9 mouse cellular contexts compared by ENCODE assay signal in the genomic region with DNA sequence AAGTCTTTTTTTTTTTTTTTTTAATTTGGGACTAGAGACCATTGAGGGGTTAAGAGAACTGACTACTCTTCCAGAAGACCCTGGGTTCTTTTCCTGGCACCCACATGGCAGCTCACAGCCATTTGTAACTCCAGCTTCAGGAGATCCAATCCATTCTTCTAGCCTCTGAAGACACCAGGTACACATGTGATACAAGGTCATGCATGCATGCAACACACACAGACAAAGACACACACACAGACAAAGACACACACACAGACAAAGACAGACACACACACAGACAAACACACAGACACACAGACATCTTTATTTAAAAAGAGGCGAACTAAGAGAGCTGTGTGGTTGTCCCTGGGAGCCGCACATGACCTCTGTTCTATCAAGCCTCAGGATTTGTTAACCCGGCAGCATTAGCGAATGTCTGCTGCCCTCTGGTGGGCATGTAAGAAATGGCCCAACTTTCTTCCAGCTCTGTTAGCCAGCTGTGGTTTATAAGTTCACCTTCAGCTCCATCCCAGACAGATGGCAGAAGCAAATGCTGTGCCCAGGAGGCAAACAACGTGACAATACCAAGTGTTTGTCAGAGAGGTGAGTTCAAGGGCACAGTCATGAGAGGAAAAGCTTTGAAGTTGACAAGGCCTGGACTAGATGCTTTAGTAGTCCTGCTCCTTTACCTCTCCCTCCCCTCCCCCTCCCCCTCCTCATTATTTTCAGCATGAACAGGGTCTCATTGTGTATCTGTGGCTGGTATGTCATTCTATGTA. TPM values are rescaled to one million over a fixed set of nuclear protein-coding genes. Genes with fewer than 3 reads are reported as not detected.
A peak's percentile ranks its signal among the peaks of the same experiment; 100 is the strongest.
DNase-seq lines count a peak whose midpoint lies in the region; ATAC-seq and TF ChIP-seq lines count a peak whose summit lies in the region.
"Had no signal": no experiment of that assay in that cellular context is flagged by ENCODE, and none has a peak within 500 bp of the region (broad histone marks: within the 10 kb centered on the region; RNA-seq: fewer than 3 reads in every experiment).

No protein-coding gene starts in this region.

- peaks cover 3% of the 10 kb centered on the region; the same call in 1 of the 2 replicates for H3K4me1 ChIP-seq in forebrain, embryonic 15.5 days
- H3K4me1 ChIP-seq in lung, embryonic 16.5 days (replicated peaks; ENCODE audit: control insufficient read depth, insufficient read depth, low read length), result no peaks in the 10 kb centered on the region
- H3K4me1 ChIP-seq: limb, embryonic 15.5 days had no signal

- no peaks in the 10 kb centered on the region for H3K9me3 ChIP-seq in forebrain, embryonic 15.5 days
- peaks cover 5% of the 10 kb centered on the region for H3K9me3 ChIP-seq in lung, embryonic 16.5 days (ENCODE audit: control insufficient read depth, low read length)
- H3K9me3 ChIP-seq: limb, embryonic 15.5 days had no signal

- H3K4me2 ChIP-seq in forebrain, embryonic 15.5 days (replicated peaks), result no peak overlapping the region
- H3K4me2 ChIP-seq in lung, embryonic 16.5 days (ENCODE audit: low read depth, low read length), result no peak overlapping the region
- H3K4me2 ChIP-seq: limb, embryonic 15.5 days had no signal

- no peak overlapping the region for H3K27ac ChIP-seq in forebrain, embryonic 15.5 days (replicated peaks)
- H3K27ac ChIP-seq in layer of hippocampus, adult 2 months, result peak overlapping the region; percentile 64
- no peak overlapping the region for H3K27ac ChIP-seq in lung, embryonic 16.5 days (ENCODE audit: low read length)
- H3K27ac ChIP-seq: limb, embryonic 15.5 days had no signal

- 5% methylated on average over 5 of the region's 5 CpGs for WGBS in forebrain, embryonic 15.5 days
- 2% methylated on average over 5 of the region's 5 CpGs for WGBS in lung, embryonic 16.5 days

- H3K9ac ChIP-seq in forebrain, embryonic 15.5 days (replicated peaks), result no peak overlapping the region
- H3K9ac ChIP-seq in lung, embryonic 16.5 days (ENCODE audit: low read length), result no peak overlapping the region
- H3K9ac ChIP-seq: limb, embryonic 15.5 days had no signal

- no peaks in the 10 kb centered on the region for H3K27me3 ChIP-seq in forebrain, embryonic 15.5 days
- H3K27me3 ChIP-seq in lung, embryonic 16.5 days (ENCODE audit: control insufficient read depth, insufficient read depth, low read depth, low read length), result no peaks in the 10 kb centered on the region
- H3K27me3 ChIP-seq: limb, embryonic 15.5 days had no signal

- TF ChIP-seq CTCF in layer of hippocampus, adult 2 months (conservative IDR thresholded peaks at IDR 0.05), result peak; percentile 87

- no peaks in the 10 kb centered on the region for H3K36me3 ChIP-seq in forebrain, embryonic 15.5 days
- H3K36me3 ChIP-seq in lung, embryonic 16.5 days (ENCODE audit: control insufficient read depth, insufficient read depth, low read length), result no peaks in the 10 kb centered on the region
- H3K36me3 ChIP-seq: limb, embryonic 15.5 days had no signal

- H3K4me3 ChIP-seq in forebrain, embryonic 15.5 days, result no peak overlapping the region
- no peak overlapping the region for H3K4me3 ChIP-seq in layer of hippocampus, adult 2 months
- no peak overlapping the region for H3K4me3 ChIP-seq in lung, embryonic 16.5 days (ENCODE audit: low read length)
- H3K4me3 ChIP-seq: limb, embryonic 15.5 days had no signal

- peak; percentile 45; the same call in 1 of the 2 replicates for ATAC-seq in cerebellum, adult (ENCODE audit: insufficient number of reproducible peaks, low FRiP score, low TSS enrichment)
- peak; percentile 72 for ATAC-seq in forebrain, embryonic 15.5 days (replicated peaks)
- ATAC-seq in hematopoietic stem cell, adult 5-6 weeks (replicated peaks in 1 of 2; ENCODE audit: insufficient read depth in 1 of 2, low FRiP score in 2 of 2, low TSS enrichment in 1 of 2, low read depth in 1 of 2, poor library complexity in 2 of 2, severe bottlenecking in 2 of 2), result peak; percentile 91 to 92
- ATAC-seq in lung, embryonic 16.5 days (ENCODE audit: low read depth), result peak; percentile 47

- peak; percentile 90 for DNase-seq in ES-CJ7 (ENCODE audit: low read depth, low spot score)
- DNase-seq in layer of hippocampus, adult 2 months (ENCODE audit: low spot score in 2 of 2), result peak; percentile 83 to 87
- peak; percentile 58 for DNase-seq in ovary, postnatal 10 days (ENCODE audit: low spot score)
- peak; percentile 83 for DNase-seq in thymus, postnatal 0 days (ENCODE audit: low spot score)

RNA-seq across cellular contexts. Expression of gene Elp6, which starts 7.9 kb away (rescaled TPM):
- polyA plus RNA-seq in forebrain, embryonic 15.5 days (2015; fragmentation: Nextera tagmentation; extraction: Ambion mirVana), result 34.9 and 36.4 TPM in 2 replicates
- total RNA-seq in hematopoietic stem cell, adult 5-6 weeks (2017), result 3.6 and 5.3 TPM in 2 replicates
- total RNA-seq in layer of hippocampus, adult 2 months (2021), result 10 to 100 TPM; 14.8 to 14.9 TPM
- polyA plus RNA-seq in lung, embryonic 16.5 days (2015; fragmentation: Nextera tagmentation; extraction: Ambion mirVana), result 24.1 and 27.0 TPM in 2 replicates
- 20.5 and 20.9 TPM in 2 replicates for polyA plus RNA-seq in thymus, postnatal 0 days (2015; fragmentation: Nextera tagmentation; extraction: Ambion mirVana)

RNA-seq across cellular contexts. Expression of gene Scap, which starts 36.0 kb away (rescaled TPM):
- 50.2 and 52.3 TPM in 2 replicates for polyA plus RNA-seq in forebrain, embryonic 15.5 days (2015; fragmentation: Nextera tagmentation; extraction: Ambion mirVana)
- total RNA-seq in hematopoietic stem cell, adult 5-6 weeks (2017), result 21.4 and 23.2 TPM in 2 replicates
- 10 to 100 TPM; 93.4 to 95.0 TPM for total RNA-seq in layer of hippocampus, adult 2 months (2021)
- polyA plus RNA-seq in lung, embryonic 16.5 days (2015; fragmentation: Nextera tagmentation; extraction: Ambion mirVana), result 24.6 and 26.2 TPM in 2 replicates
- polyA plus RNA-seq in thymus, postnatal 0 days (2015; fragmentation: Nextera tagmentation; extraction: Ambion mirVana), result 33.5 and 33.9 TPM in 2 replicates

RNA-seq across cellular contexts. Expression of gene Cspg5, which starts 53.5 kb away (rescaled TPM):
- polyA plus RNA-seq in forebrain, embryonic 15.5 days (2015; fragmentation: Nextera tagmentation; extraction: Ambion mirVana), result 84.5 and 90.8 TPM in 2 replicates
- 0.88 and 1.6 TPM in 2 replicates for total RNA-seq in hematopoietic stem cell, adult 5-6 weeks (2017)
- 100 to 1,000 TPM; 277 to 278 TPM for total RNA-seq in layer of hippocampus, adult 2 months (2021)
- polyA plus RNA-seq in lung, embryonic 16.5 days (2015; fragmentation: Nextera tagmentation; extraction: Ambion mirVana), result 1.9 and 3.0 TPM in 2 replicates
- polyA plus RNA-seq in thymus, postnatal 0 days (2015; fragmentation: Nextera tagmentation; extraction: Ambion mirVana), result 0.12 and 0.26 TPM in 2 replicates

Comparison
In these comparisons a context has a peak if more than half of its experiments do, and no peak if none do; other contexts are left out.
1. RNA of gene Cspg5, which starts 53.5 kb away (polyA plus RNA-seq): 84.5 to 90.8 TPM in forebrain, embryonic 15.5 days; 1.9 to 3.0 TPM in lung, embryonic 16.5 days and 0.12 to 0.26 TPM in thymus, postnatal 0 days; every median in the first group is over 10 times any median in the second.
2. Peak in every context shown above with its lines, with median percentiles within 50 percentile points of each other: DNase-seq and ATAC-seq.